Mouse (Mus musculus): Measurements from ENCODE around the gene Srcin1.

The Srcin1 gene

GRCm38 (mm10) chr11:97508198-97508597 lies 67.8 kb downstream of the Srcin1 start:
- DNase-seq (ENCODE audit: low spot score) = no peak

- DNase-seq (ENCODE audit: low spot score) = no peak
These were observed 69.7 kb downstream of the Srcin1 start for GRCm38 (mm10) chr11:97506331-97506730.

GRCm38 (mm10) chr11:97505784-97506183 lies 70.2 kb downstream of the Srcin1 start:
- DNase-seq (ENCODE audit: low spot score) = no peak

DNA sequence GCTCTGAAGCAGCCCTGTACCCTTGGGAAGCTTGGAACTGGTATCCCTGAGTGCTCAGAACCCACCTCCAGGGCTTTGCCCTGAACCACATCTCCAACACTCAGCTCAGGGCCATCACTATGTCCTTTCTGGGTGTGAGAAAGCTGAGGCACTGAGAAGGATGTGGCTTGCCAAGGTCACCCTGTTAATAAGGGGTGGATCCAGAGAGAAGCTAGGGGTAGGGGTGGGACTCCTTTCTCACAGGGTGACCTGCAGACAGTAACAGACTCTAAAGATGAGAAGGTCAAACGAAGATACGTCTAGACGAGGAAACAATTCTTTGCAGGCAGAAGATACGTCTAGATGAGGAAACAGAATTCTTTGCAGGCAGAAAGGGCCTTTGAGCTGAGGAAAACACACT lies 73.1 kb downstream of the Srcin1 start:
- no peak for DNase-seq (ENCODE audit: low spot score)

GRCm38 (mm10) chr11:97502383-97502782 lies 73.6 kb downstream of the Srcin1 start:
- no peak for DNase-seq (ENCODE audit: low spot score)

GRCm38 (mm10) chr11:97500720-97501448 lies 75.1 kb downstream of the Srcin1 start:
- DNase-seq (ENCODE audit: low spot score) = no peak

DNA sequence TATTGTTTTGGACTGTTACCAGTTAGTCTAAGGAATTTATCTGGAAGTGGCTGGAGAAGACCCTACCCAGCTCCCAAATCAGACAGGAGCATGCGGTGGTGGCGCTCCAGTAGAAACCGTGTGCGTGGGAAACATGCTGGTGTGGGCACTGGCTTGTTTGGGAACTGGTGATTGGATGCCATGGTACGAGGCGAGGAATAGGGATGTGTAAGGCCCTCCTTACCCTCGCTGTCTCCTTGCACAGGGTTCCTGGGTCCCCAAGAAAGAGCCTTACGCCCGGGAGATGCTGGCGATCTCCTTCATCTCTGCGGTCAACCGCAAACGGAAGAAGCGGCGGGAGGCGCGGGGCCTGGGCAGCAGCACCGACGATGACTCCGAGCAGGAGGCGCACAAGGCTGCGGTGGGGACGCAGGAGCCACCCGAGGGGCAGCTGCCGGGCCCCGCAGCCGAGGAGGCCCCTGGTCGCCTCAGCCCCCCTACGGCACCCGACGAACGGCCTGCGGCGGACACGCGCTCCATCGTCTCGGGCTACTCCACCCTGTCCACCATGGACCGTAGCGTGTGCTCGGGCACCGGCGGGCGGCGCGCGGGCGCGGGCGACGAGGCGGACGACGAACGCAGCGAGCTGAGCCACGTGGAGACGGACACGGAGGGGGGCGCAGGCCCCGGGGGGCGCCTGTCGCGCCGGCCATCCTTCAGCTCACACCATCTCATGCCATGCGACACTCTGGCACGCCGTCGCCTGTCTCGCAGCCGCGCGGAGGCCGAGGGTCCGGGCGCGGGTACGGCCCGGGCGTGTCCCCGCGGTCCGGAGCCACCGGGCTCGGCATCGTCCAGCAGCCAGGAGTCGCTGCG lies 75.9 kb downstream of the Srcin1 start, which contains the start of gene 4933428G20Rik:
4933428G20Rik (minus strand) TSS at position 476 of the 855 bp plus-strand sequence.
- no peak for DNase-seq (ENCODE audit: low spot score)

- no peak for DNase-seq (ENCODE audit: low spot score)
These were observed 78.4 kb downstream of the Srcin1 start for GRCm38 (mm10) chr11:97497543-97497942.

GRCm38 (mm10) chr11:97492836-97493235 lies 83.2 kb downstream of the Srcin1 start:
- DNase-seq (ENCODE audit: low spot score) = no peak

GRCm38 (mm10) chr11:97491640-97492039 lies 84.3 kb downstream of the Srcin1 start:
- no peak for DNase-seq (ENCODE audit: low spot score)

- DNase-seq (ENCODE audit: low spot score) = peak; percentile 57
These were observed 86.2 kb downstream of the Srcin1 start for GRCm38 (mm10) chr11:97489589-97490324.

GRCm38 (mm10) chr11:97487656-97488055 lies 88.3 kb downstream of the Srcin1 start:
- no peak for DNase-seq (ENCODE audit: low spot score)

- DNase-seq (ENCODE audit: low spot score) = no peak
These were observed 90.3 kb downstream of the Srcin1 start for GRCm38 (mm10) chr11:97485661-97486060.

DNA sequence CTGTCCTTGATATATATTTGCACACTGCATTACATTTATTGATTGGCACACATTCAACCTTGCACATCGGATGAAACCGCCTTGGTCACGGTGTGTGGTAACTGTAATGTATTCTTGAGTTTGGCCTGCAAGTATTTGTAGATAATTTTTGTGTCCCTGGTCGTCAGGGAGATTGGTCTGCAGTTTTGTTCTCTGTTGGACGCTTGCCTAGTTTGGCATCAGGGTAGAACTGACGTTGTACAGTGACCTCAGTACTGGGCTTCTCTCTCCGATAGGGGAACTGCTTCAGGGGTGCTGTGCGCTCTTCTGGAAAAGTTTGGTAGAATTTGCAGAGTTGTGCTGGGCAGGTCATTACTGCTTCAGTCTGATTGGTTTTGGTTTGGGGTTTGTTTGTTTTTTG lies 96.2 kb downstream of the Srcin1 start:
- DNase-seq (ENCODE audit: low spot score) = no peak

DNA sequence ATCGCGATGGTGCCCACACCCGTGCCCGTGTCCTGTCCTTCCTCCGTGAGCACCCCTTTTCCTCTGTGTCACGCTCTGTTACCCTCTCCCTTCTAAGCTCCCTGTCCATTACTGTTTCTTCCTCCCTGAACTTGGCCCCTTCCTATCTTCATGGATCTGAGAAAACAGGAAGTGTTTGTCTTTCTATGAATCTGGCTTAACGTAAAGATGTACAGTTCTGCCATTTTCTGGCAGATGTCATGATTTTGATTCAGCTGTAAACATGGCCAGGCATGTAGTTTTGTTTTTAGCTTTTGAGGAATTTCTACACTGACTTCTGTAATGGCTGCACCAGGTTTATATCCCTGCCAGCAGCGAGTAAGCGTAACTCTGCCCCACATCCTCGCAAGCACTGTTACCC lies 96.9 kb downstream of the Srcin1 start:
- DNase-seq (ENCODE audit: low spot score) = no peak

- DNase-seq (ENCODE audit: low spot score) = no peak
These were observed 97.6 kb downstream of the Srcin1 start for GRCm38 (mm10) chr11:97478345-97478744.

DNA sequence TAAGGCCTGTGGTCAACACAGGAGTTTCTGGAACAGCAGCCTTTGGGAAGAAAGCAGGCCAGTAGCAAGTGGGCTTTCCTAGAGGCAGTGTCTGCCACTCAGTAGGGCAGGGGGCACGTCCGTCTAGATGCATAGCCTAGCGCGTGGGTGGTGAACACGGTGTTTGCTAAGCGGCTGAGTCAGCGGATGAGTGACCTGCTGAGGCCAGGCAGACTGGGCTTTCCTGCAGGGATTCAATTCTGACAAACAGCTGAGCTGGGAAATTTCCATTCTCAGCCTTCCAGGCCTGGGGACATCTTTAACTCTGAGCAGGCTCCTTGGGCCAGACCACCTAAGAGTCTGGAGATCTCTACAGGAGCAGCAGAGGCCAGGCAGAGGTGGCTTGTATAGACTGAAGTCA lies 98.6 kb downstream of the Srcin1 start:
- no peak for DNase-seq (ENCODE audit: low spot score)

GRCm38 (mm10) chr11:97476334-97477095 lies 99.5 kb downstream of the Srcin1 start:
- DNase-seq (ENCODE audit: low spot score) = peak; percentile 47

DNA sequence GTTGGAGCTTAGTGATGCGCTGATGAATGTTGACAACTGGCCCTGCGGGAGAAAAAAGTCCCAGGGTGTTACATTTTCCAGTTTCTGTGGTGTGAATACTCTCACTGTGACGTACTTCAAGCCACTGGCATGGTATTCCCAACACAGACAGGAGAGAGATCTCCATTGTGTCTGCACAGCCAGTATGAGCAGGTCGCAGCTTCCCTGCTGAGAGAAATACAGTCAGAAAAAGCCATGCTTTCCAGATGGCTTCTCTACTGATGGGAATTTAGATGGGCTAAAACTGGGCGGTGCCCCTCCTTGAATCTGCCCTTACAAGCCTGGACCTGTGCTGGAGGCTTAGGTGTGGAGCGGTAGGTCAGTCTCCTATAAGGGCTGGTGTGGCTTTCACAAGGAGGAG lies 104.7 kb downstream of the Srcin1 start:
- DNase-seq (ENCODE audit: low spot score) = no peak

- DNase-seq (ENCODE audit: low spot score) = no peak
These were observed 106.2 kb downstream of the Srcin1 start for GRCm38 (mm10) chr11:97469828-97470227.

DNA sequence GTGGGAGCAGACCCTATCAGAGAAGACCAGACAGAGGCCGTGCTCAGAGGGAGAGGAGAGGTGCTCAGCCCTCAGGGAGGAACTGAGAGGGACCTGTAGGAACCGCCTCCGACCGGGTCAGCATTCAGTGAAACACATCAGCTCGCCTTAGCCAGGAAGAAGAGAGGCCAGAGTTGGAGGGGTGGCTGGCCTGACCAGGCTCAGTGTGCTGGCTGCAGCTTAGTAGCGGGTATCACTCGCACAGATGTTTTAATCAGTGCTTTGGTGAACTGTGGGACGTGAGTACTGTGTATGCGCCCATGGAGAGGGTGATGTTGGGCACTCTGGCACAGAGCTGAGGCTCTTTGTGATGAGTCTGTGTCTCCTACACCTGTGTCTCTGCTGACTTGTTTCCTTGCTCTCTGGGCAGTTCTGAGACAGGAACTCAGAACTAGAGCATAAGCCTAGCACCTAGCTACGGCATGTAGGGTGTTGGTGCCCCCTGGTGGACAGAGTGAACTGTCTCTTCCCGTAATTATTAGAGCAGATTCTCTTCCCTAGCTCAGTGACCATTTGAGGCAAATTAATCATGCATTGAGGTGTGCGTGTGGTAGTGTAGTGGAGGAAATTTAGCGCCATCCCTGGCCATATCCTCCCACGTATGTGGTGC lies 107.2 kb downstream of the Srcin1 start:
- peak; percentile 70 for DNase-seq (ENCODE audit: low spot score)
